Mouse (Mus musculus) neural tube, embryonic 10.5 days (tissue): ENCODE data around the gene Lcn2.

Experiments
- DNase-seq: peaks from one replicate; pipeline ENCODE4 v3.0.0-alpha.2; 2017; ENCODE audit warnings: low spot score; ENCODE audit errors: extremely low spot score

Gene Lcn2

DNA sequence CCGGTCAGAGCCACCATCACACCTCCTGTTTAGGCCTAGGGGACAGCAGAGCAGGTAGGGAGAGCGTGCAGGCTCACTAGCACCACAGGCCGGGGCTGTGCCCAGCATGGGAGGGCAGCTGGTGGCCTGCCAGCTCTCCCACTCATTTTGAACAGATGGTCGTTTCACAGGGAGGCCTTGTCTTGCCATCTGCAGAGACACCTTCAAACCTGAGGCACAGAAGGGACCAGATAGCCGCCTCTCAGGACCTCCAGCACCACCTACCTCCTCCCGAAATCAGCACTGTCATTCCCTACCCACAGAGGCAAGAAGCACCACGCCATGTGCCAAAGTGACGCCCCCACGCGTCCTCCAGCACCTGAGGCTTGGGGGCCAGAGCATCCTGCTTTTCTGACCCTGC, 44.0 kb downstream of the Lcn2 start:
- no peak for DNase-seq

DNA sequence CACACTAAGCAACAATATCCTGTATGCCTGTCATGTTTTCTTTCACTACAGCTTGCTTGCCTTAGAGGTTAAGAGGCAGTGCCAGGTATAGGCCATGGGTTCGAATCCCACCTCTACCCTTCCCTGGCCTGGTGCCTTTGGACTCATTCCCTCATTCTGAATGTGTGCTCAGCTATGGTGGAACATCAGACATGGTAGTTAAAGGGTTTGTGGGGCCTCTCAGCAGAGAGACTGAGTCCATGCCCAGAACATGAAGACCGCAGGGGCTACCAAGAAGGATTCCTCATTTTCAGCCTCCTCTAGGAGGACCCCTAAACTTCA, 44.7 kb downstream of the Lcn2 start:
- DNase-seq = no peak

DNA sequence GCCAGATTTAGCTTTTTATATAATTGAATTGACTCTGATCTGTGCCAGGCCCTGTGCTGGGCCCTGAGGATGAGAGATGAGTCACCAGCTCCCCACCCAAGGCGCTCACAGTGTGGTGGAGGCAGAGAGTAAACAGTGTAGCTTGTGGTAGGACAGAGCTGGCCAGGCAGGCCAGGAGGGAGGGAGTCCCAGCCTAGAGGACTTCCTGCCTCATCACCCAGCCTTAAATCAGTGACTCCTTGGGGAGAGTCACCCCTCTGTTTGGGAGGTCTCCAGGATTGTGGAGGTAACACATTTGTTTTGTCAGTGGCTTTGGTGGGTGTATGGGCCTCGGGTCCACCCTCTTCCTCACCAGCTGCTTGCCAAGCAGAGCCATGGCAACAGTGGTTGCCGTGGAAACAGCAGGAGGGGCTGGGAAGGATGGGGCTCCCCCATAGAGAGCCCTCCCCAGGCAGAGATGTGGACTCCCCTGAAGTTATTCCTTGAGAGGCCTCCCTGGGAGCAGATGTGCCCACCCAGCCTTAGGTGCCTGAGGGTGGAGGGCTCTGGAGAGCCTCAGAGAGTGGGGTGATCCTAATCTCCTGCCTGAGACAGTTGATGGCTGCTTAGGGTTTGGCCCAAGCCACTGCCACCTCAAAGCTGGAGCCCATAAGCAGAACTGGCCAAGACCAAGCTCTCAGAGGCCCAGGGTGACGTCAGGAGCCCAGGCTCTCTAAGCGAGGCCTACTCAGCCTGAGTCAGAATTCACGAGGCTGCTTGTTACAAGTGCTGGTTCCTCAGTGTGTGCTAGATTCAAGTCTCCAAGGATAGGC, 45.3 kb downstream of the Lcn2 start:
- DNase-seq = no peak

DNA sequence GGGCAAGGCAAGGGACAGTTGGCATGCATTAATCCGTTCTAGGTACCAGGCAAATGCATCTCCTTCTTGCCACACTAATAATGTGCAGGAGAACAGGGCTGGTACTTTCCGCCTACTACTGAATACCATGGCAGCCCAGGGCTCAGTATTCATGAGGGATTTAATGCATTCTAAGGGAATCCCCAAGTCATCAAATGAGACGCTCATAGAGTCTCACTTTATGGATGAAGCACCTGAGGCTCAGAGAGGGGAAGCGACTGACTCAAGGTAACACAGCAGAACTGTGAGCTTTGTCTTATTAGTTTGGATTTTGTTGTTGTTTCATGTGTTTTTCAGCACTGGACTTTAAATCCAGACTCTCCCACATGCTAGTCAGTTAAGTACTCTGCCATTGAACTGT, 46.0 kb downstream of the Lcn2 start:
- no peak for DNase-seq

DNA sequence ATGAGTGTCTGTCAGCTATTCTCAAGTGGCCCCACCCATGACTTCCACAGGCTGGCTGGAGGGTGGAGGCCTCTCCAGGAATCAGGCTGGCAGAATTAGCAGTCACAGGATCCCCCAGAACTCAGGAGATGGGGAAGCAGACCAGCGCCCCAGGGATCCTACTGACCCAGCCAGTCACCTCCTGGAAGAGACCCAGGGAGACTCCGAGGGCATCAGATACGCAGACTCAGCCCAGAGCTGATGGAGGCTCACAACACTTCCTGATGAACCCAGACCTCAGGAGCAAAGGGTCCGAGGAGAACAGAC, 46.5 kb downstream of the Lcn2 start:
- DNase-seq = no peak

DNA sequence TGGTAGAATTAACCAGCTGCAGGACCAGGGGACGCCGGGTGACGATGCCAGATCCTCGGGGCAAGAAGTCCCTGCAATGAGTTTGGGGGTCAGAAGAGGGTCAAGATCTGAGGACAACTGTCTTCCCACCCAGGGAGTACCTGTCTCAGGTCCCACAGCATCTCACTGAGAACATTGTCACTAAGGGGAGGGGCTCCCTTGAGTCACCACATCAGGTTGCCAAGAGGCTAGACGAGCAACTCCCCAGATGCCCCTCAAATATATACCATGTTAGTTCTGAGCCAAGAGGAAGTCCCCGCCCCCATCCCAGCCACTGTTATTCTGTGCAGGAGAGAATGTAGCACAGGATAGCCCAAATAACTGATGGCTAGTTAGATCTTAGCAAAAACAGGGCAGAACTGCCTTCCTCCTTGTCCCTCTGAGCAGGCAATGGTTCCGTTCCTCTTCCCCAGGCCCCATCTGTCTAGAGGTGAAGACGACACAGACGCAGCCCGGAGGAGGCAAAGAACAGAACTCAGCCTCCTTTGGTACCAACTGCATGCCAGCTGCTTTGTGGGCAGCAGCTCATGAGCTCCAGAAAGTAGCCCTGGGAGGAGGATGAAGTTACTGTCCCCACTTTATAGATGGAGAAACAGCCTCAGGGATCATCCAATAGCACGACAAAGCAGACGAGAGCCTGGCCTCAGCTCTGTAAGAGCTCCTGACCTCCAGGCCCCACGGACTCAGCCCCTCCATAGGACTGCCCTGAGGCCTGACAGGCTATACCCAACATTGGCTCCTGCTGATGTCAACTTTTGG, 47.0 kb downstream of the Lcn2 start:
- DNase-seq = no peak

DNA sequence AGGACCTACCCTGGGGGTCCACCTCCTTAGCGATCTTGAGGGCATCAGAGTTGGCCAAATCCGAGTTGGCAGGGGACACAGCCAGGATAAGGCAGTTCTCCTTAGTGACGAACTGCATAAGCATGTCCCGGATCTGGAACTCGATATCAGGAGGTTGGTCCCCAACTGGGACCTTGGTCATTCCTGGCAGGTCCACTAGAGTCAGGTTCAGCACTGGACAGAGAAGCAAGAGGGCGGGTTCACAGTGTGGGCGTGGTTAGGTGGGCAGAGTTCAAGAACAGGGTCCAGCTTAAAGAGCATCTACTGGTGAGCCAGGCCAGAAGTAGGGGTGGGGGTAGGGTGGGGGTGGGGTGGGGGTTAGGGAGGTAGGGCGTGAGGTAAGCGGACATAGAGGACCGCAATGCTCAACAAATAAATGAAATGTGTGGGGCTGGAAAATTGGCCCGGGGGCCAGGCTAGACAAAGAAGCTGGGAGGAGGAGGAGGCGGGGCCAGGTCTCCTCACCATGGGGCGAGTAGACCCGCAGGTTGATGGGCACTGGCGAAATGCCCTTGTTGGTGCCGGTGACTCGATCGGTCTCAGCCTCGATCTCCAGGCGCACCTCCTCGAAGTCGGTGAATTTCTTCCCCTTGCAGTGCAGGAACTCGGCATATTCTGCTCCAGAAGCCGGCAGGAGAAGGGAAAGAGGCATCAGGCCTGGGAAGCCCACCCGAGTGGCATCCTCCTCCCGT, 48.0 kb downstream of the Lcn2 start:
- no peak for DNase-seq

DNA sequence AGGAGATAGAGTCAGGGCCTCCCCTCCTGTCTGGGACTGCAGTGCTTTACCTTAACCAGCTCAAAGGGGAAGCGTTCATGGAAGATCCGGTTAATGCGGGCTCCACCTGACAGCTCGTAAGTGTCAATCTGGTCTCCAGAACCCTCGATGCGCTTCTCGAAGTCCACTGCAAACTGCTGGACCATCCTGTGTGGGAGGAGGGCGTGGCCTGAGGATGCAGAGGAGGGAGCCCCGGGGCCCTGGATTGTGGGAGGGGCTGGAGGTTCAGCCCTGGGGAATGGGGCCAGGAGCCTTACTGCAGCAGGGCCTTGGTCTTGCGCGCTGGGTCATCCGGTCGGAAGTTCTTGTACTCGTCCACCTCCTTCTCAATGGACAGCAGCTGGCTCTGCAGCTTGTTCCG, 52.2 kb downstream of the Lcn2 start:
- DNase-seq = no peak
